Mouse (Mus musculus): Measurements from ENCODE around the gene Fat3. TPM values are rescaled to one million over a fixed set of nuclear protein-coding genes. Genes with fewer than 3 reads are reported as not detected.

The Fat3 gene
- polyA plus RNA-seq, 3 experiments from 2014 or later, result 0.08 to 0.13 TPM; not detected in 1

GRCm38 (mm10) chr9:16227398-16227797 lies 273.7 kb downstream of the Fat3 start:
- ATAC-seq, result no peak

DNA sequence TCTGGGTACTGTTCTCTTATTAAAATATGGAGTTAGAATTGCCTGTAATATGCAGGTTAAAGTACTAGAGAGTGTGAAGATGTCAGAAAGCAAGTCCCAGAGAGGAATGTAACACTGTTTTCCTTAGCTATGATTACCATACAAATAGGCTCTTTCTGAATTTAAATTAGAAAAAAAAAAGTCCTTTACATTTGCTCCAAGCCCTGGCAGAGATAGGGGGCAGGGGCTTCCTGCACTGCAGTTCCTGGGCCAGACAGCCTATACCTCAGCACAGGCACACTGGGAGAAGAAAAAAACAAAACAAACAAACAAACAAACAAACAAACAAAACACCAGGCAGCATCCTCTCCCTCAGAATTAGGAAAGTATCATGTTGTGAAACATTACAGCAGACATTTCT lies 274.5 kb downstream of the Fat3 start:
- ATAC-seq, result no peak

DNA sequence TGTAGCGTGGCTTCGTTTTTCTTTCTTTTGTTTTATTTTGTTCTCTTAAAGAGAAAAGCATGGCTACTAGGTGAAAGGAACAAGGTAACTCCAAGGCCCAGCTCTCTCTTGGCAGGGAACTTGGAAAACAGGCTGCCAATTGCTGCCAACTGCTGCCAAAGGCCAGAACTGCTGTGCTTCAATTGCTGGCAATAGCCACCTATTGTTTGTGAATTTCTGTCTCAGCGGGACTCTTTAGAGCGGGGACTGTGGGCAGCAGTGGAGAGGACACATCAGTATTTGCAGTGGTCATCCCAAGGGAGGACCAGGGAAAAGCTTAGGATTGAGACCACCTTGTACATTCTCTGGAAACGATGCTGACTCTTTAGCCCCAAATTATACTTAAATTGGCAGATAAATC lies 279.2 kb downstream of the Fat3 start:
- ATAC-seq, result no peak

DNA sequence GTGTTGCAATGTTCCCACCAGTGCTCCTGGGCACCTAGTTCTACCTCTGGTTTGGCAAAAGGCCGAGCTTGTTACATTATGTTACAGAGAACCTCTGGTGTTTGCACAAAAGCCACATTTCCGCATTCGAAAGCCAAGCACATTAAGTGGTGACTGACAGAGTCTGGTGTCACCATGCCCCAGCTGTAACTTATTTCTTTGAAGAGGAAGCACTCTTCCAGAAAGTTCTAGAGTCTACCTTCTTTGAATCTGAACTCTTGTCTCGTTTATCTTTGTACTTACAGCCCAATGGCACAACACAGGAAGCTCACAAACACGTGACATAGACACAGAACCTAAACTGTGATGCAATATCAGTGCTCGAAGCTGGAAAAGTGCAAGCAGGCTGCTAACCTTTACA lies 284.9 kb downstream of the Fat3 start:
- no peak for ATAC-seq

GRCm38 (mm10) chr9:16214731-16215681 lies 286.1 kb downstream of the Fat3 start:
- ATAC-seq, result no peak

DNA sequence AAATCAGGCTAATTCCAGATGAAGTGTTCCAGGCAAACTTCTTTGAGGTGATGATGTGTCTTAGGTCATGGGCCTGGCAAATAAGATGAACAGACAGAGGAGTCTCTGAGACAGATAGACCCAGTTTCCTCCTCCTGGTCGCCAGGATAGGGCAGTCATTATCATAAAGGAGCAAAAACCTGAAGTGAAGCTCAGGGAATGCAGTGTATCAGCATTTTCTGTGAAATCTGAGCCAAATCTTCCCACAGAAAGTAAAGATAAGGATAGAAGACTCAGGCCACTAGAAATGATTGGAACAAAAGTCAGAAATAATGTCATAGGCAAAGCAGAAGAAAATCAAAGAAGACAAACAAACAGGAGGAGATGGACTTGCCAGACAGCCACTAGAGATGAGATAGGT lies 287.8 kb downstream of the Fat3 start:
- no peak for ATAC-seq

DNA sequence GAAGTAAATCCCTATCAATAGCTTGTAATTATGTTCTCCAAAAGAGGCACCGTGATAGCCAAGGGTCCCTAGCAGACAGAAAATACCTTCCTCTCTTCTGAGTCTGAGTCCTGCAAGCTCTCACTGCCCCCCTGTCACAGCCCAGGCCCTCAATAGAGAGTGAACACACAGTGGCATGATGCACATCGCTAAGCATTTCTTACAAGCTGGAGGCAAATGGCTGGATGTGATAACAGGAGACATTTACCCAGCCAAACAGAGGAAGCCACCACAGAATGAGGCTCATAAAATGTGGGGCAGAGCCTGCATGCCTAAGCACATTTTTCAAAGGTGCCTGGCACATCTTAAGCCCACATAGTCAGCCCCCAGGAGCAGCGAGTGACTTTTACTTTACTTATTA lies 288.5 kb downstream of the Fat3 start:
- ATAC-seq, result no peak

- ATAC-seq, result no peak
Observed at GRCm38 (mm10) chr9:16212163-16212562, 288.9 kb downstream of the Fat3 start.

DNA sequence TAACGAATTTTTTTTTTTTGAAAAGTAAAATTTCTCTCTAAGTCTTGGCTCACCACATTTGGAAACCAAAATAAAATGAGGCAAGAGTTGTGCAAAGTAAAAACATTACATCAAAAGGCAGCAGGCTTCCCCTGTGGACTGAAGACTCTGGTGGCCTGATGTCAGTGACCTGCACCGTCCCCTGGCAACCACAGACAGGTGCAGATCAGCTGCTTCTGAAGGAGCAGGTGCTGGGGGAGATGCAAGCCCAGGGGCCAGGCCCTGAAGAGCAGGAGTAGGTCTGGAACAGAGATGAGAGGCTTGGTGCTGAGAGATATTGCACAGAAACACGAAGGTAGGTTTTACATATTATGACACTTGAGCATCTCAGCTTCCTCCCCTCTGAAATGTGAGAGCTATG lies 289.6 kb downstream of the Fat3 start:
- no peak for ATAC-seq

DNA sequence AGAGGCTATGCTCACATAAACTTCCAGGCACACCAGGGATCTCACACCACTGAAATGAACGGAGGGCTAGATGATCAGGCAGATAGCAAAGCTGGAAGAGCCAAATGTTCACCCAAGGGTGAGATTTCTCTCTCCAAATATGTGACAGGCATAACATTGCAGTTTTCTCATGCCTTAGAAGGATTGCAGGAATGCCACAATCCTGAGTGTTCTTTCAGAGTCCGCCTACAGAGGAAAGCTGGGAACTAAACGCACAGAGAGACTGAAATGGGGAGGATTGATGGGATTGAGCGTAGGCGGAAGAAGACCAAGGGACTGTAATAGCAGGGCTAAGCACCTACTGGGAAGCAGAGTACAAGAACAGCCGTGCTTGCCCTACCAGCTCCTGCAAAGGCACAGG lies 298.8 kb downstream of the Fat3 start:
- no peak for ATAC-seq

GRCm38 (mm10) chr9:16200948-16201347 lies 300.1 kb downstream of the Fat3 start:
- ATAC-seq, result no peak

GRCm38 (mm10) chr9:16186461-16186860 lies 314.6 kb downstream of the Fat3 start:
- ATAC-seq, result no peak

- ATAC-seq, result no peak
Observed at GRCm38 (mm10) chr9:16169238-16169637, 331.8 kb downstream of the Fat3 start.

- no peak for ATAC-seq
Observed at GRCm38 (mm10) chr9:16168051-16168450, 333.0 kb downstream of the Fat3 start.

GRCm38 (mm10) chr9:16159366-16159765 lies 341.7 kb downstream of the Fat3 start:
- no peak for ATAC-seq

- ATAC-seq, result no peak
Observed at GRCm38 (mm10) chr9:16153580-16153930, 347.5 kb downstream of the Fat3 start.

DNA sequence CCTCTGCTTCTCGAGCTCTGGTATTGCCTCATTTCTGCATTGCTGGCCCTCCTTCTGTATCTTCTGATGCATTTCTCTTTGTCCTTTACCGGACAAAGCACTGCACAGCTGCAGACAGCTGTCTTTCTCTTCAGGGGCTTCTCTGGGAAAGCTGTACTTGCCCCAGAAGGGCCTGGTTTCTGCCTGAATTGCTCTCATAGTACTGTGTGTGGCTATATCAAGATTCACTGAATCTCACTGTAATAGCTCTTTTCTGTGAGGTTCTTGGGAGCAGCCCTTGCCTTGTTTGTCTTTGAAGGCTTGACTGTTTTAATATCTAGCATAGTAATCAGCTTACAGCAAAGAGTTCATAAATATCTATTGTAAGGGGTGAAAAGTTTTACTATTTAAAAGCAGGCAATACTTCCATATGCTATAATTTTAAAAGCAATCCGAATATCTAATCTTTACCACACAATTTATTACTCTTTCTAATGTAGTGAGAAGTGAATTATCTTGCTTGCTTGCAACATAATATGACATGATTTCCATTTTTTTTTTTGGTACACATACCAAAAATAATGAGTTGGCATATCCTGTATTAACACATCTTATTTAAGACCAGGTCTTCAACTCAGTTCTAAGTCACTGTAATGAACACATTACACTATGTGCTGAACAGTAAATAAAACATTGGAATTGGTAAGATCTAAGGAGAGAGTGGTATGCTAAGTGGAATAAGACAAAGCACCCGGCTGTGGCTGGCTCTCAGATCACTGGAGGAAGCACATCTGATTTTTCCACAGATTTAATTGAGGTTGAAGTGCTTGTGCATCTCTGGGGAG lies 348.1 kb downstream of the Fat3 start:
- ATAC-seq, result no peak

GRCm38 (mm10) chr9:16150046-16150445 lies 351.0 kb downstream of the Fat3 start:
- no peak for ATAC-seq

GRCm38 (mm10) chr9:16147735-16148134 lies 353.4 kb downstream of the Fat3 start:
- no peak for ATAC-seq

- ATAC-seq, result no peak
Observed at GRCm38 (mm10) chr9:16144684-16145083, 356.4 kb downstream of the Fat3 start.

GRCm38 (mm10) chr9:16139300-16139699 lies 361.8 kb downstream of the Fat3 start:
- ATAC-seq, result no peak

- no peak for ATAC-seq
Observed at GRCm38 (mm10) chr9:16133098-16133497, 368.0 kb downstream of the Fat3 start.

- ATAC-seq, result no peak
Observed at GRCm38 (mm10) chr9:16132594-16132993, 368.5 kb downstream of the Fat3 start.

GRCm38 (mm10) chr9:16121756-16122155 lies 379.3 kb downstream of the Fat3 start:
- ATAC-seq, result no peak

All from inflammation-experienced regulatory T-cells, adult 6 months (primary cell).